Mouse (Mus musculus): Measurements from ENCODE around the gene Gm7735.
"Not testable (repeated sequence)": the region's sequence is repeated elsewhere in the genome, so short reads cannot be mapped to it uniquely, and the experiment has no call there.

Gene Gm7735

GRCm38 (mm10) chr16:89169190-89169589, at the start of gene Gm7735:
Gm7735 (plus strand) TSS chr16:89169490.
- DNase-seq (ENCODE audit: low spot score) = not testable (repeated sequence)

- DNase-seq (ENCODE audit: low spot score) = no peak
These were observed 28.7 kb upstream of the Gm7735 start, which contains the start of gene Gm6358 for GRCm38 (mm10) chr16:89140551-89140950. Gm6358 (plus strand) TSS chr16:89140851.

GRCm38 (mm10) chr16:89150786-89151185, 18.5 kb upstream of the Gm7735 start, which contains the start of gene Gm10061:
Gm10061 (plus strand) TSS chr16:89151086.
- DNase-seq (ENCODE audit: low spot score) = no peak

GRCm38 (mm10) chr16:89157652-89158051, 11.6 kb upstream of the Gm7735 start, which contains the start of gene Gm9789:
Gm9789 (plus strand) TSS chr16:89157952.
- no peak for DNase-seq (ENCODE audit: low spot score)

- DNase-seq (ENCODE audit: low spot score) = no peak
These were observed 5.1 kb downstream of the Gm7735 start, which contains the start of gene 1110057P08Rik for GRCm38 (mm10) chr16:89174435-89174834. 1110057P08Rik (plus strand) TSS chr16:89174735.

GRCm38 (mm10) chr16:89188621-89189020, 19.3 kb downstream of the Gm7735 start:
- DNase-seq (ENCODE audit: low spot score) = no peak

GRCm38 (mm10) chr16:89205561-89205960, 36.3 kb downstream of the Gm7735 start, which contains the start of gene Krtap20-2:
Krtap20-2 (plus strand) TSS chr16:89205861.
- no peak for DNase-seq (ENCODE audit: low spot score)
